Mouse (Mus musculus) inflammation-experienced regulatory T-cells (primary cell): ENCODE measurements around the gene Ptcra. TPM values are rescaled to one million over a fixed set of nuclear protein-coding genes. Genes with fewer than 3 reads are reported as not detected.

Experiments
- polyA plus RNA-seq, 2 experiments: library from polyadenylated mRNA; unstranded; fragments of 100-300 nt; shearing (Covaris generic); gene quantifications; one replicate each; pipeline ENCODE4 v1.2.1; 2017

The Ptcra gene
- under 1 TPM in 1 of 2 experiments, not detected in 1; 0.66 TPM for polyA plus RNA-seq

GRCm38 (mm10) chr17:46763544-46763943 is at the start of gene Ptcra:
TSS of gene Ptcra (minus strand) at chr17:46763712.

GRCm38 (mm10) chr17:46782341-46783221 is 19.1 kb upstream of the Ptcra start, which contains the start of gene Rpl7l1:
TSS of gene Rpl7l1 (minus strand) at chr17:46782672.

GRCm38 (mm10) chr17:46772404-46773277 is 9.1 kb upstream of the Ptcra start, which contains the start of gene 2310039H08Rik:
TSS of gene 2310039H08Rik (plus strand) at chr17:46772635.

GRCm38 (mm10) chr17:46751794-46752556 is 11.5 kb downstream of the Ptcra start, which contains the start of gene Cnpy3:
TSS of gene Cnpy3 (minus strand) at chr17:46752214.

GRCm38 (mm10) chr17:46728904-46729318 is 34.6 kb downstream of the Ptcra start, which contains the start of gene Gnmt:
TSS of gene Gnmt (minus strand) at chr17:46729168.

GRCm38 (mm10) chr17:46710959-46711597 is 52.4 kb downstream of the Ptcra start, which contains the start of gene Pex6:
TSS of gene Pex6 (plus strand) at chr17:46711463.

Other genes starting within 250 kb of the Ptcra start
- gene Cul9, start 217.3 kb downstream of the Ptcra start, polyA plus RNA-seq = 1 to 10 TPM; 6.1 to 7.9 TPM
- 10 to 100 TPM; 37.4 to 37.8 TPM for gene Srf, start 207.5 kb downstream of the Ptcra start, polyA plus RNA-seq
- under 1 TPM; 0.05 to 0.65 TPM for gene Ptk7, start 134.2 kb downstream of the Ptcra start, polyA plus RNA-seq
- 10 to 100 TPM; 20.3 to 22.7 TPM for gene Klc4, start 117.7 kb downstream of the Ptcra start, polyA plus RNA-seq
- 10 to 100 TPM; 43.1 to 70.4 TPM for gene Mrpl2, start 117.5 kb downstream of the Ptcra start, polyA plus RNA-seq
- gene Cul7, start 113.4 kb downstream of the Ptcra start, polyA plus RNA-seq = 10 to 100 TPM in 1 of 2 experiments, 1 to 10 TPM in 1; 4.5 to 10.7 TPM
- 10 to 100 TPM; 58.4 to 61.9 TPM for gene Rrp36, start 89.4 kb downstream of the Ptcra start, polyA plus RNA-seq
- 100 to 1,000 TPM; 121 to 157 TPM for gene Mea1, start 84.9 kb downstream of the Ptcra start, polyA plus RNA-seq
- 10 to 100 TPM; 49.1 to 55.5 TPM for gene Klhdc3, start 82.8 kb downstream of the Ptcra start, polyA plus RNA-seq
- 10 to 100 TPM; 68.8 to 83.5 TPM for gene Ppp2r5d, start 58.6 kb downstream of the Ptcra start, polyA plus RNA-seq
- 10 to 100 TPM; 46.9 to 49.2 TPM for gene Pex6, start 52.2 kb downstream of the Ptcra start, polyA plus RNA-seq
- gene Gnmt, start 34.5 kb downstream of the Ptcra start, polyA plus RNA-seq = 1 to 10 TPM; 1.2 to 2.7 TPM
- gene Cnpy3, start 11.5 kb downstream of the Ptcra start, polyA plus RNA-seq = 10 to 100 TPM; 52.9 to 67.7 TPM
- 10 to 100 TPM; 25.3 to 26.4 TPM for gene 2310039H08Rik, start 8.9 kb upstream of the Ptcra start, polyA plus RNA-seq
- 100 to 1,000 TPM; 118 to 123 TPM for gene Rpl7l1, start 19.0 kb upstream of the Ptcra start, polyA plus RNA-seq
- gene Bicral, start 94.8 kb upstream of the Ptcra start, polyA plus RNA-seq = 10 to 100 TPM; 35.0 to 36.8 TPM
- gene Tbcc, start 127.0 kb upstream of the Ptcra start, polyA plus RNA-seq = 10 to 100 TPM; 52.3 to 54.9 TPM
- 1 to 10 TPM in 1 of 2 experiments, under 1 TPM in 1; 0.41 to 1.3 TPM for gene Prph2, start 146.7 kb upstream of the Ptcra start, polyA plus RNA-seq
- 10 to 100 TPM; 51.5 to 54.6 TPM for gene Ubr2, start 246.8 kb upstream of the Ptcra start, polyA plus RNA-seq